Mouse (Mus musculus) testis, adult 2 months (tissue): ENCODE measurements at regions not wholly inside any gene's neighbourhood (a gene's known extent, or its start where the extent isn't known, plus 50 kb on each side); places are given as distances from the start of the nearest gene placed in this dataset.

Experiments
- H3K27ac ChIP-seq: fragments of 200-500 bp; 2 replicates; pipeline ENCODE4 v1.5.1; 2012; ENCODE audit warnings: low read depth, low read length; ENCODE audit not compliant: control insufficient read depth, insufficient read depth
- H3K27me3 ChIP-seq: fragments of 200-500 bp; 2 replicates; pipeline ENCODE4 v1.6.1; 2012; ENCODE audit warnings: mild to moderate bottlenecking, low read length, moderate library complexity; ENCODE audit not compliant: control insufficient read depth, insufficient read depth
- H3K36me3 ChIP-seq: fragments of 200-500 bp; 2 replicates; pipeline ENCODE4 v1.6.1; 2012; ENCODE audit warnings: mild to moderate bottlenecking, low read length; ENCODE audit not compliant: control insufficient read depth, insufficient read depth
- H3K4me1 ChIP-seq: fragments of 200-500 bp; 2 replicates; pipeline ENCODE4 v1.6.1; 2012; ENCODE audit warnings: low read length; ENCODE audit not compliant: control insufficient read depth, insufficient read depth
- H3K4me3 ChIP-seq: fragments of 200-500 bp; 2 replicates; pipeline ENCODE4 v1.5.1; 2012; ENCODE audit warnings: low read depth, mild to moderate bottlenecking, low read length, moderate library complexity, mixed read lengths; ENCODE audit not compliant: control insufficient read depth
- CTCF ChIP-seq: fragments of 200-500 bp; IDR thresholded peaks from 2 replicates; pipeline ENCODE4 v1.5.1; 2012; ENCODE audit warnings: low read depth, mild to moderate bottlenecking, inconsistent platforms, low read length, moderate library complexity; ENCODE audit not compliant: control insufficient read depth, insufficient read depth, insufficient replicate concordance
- POLR2A ChIP-seq: fragments of 200-500 bp; IDR thresholded peaks from 2 replicates; pipeline ENCODE4 v1.6.1; 2012; ENCODE audit warnings: low read depth, mild to moderate bottlenecking, inconsistent platforms, low read length, moderate library complexity; ENCODE audit not compliant: control insufficient read depth

DNA sequence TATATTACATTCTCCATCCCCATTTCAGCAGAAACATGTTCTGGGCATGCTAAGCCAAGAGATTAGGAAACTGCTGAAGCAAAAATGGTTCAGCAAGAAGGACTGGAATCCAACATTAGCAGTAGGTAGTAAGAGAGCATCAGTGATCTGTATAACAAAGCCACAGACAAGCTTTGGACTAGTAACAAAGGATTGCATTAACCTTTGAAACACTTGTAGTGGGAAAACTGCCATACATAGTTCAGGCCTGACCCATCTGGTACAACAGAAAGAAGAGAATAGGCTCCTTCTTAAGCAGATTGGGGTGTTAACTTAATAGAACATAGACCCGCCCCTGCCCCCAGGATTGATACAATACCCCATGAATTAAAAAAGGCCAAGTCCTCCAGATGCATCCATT lies 389.2 kb downstream of the Slco4c1 start:
- no peaks in the 10 kb centered on the region for H3K27me3 ChIP-seq
- H3K4me1 ChIP-seq, result no peaks in the 10 kb centered on the region
- no peak overlapping the region for H3K4me3 ChIP-seq
- H3K27ac ChIP-seq, result no peak overlapping the region
- TF ChIP-seq CTCF (no peak), POLR2A (no peak)
- no peaks in the 10 kb centered on the region for H3K36me3 ChIP-seq

DNA sequence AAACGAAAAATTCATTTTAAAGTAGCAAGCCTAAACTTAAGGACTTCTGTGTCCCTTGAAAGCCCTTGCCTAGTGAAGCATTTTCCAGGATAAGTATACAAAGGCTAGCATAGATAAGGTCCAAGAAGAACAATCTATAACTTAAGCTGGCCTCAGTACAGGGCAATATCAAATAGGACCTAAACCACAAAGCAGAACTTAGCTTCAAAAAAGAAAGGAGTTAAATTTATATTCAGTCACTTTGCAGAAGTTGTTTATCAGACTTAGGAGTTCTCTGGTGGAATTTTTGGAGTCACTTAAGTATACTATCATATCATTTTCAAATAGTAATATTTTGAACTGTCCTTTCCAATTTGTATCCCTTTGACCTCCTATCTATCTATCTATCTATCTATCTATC lies 421.1 kb downstream of the Slco4c1 start:
- Histone ChIP-seq H3K36me3 (no peaks in the 10 kb centered on the region), H3K4me1 (no peaks in the 10 kb centered on the region), H3K27me3 (no peaks in the 10 kb centered on the region), H3K27ac (no peak overlapping the region), H3K4me3 (no peak overlapping the region)
- no peak for TF ChIP-seq POLR2A
- TF ChIP-seq CTCF, result no peak

DNA sequence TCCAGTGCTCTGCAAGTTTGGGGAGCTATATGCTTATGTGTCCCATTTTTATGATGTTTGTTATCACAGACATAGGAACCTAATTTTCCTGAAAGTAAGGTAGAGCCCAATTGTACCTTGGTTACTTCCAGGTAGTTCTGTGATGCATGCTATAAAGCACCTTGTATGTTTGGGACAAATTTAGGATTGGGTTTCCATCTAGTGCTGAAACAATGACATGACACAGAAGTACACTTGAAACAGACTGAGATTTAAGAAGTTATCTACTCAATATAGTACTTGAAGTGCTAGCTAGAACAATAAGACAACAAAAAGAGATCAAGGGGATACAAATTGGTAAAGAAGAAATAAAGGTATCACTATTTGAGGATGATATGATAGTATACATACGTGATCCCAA lies 426.8 kb downstream of the Slco4c1 start:
- no peaks in the 10 kb centered on the region for H3K4me1 ChIP-seq
- H3K4me3 ChIP-seq, result no peak overlapping the region
- no peak overlapping the region for H3K27ac ChIP-seq
- no peaks in the 10 kb centered on the region for H3K36me3 ChIP-seq
- H3K27me3 ChIP-seq, result no peaks in the 10 kb centered on the region
- TF ChIP-seq CTCF, result no peak
- no peak for TF ChIP-seq POLR2A

DNA sequence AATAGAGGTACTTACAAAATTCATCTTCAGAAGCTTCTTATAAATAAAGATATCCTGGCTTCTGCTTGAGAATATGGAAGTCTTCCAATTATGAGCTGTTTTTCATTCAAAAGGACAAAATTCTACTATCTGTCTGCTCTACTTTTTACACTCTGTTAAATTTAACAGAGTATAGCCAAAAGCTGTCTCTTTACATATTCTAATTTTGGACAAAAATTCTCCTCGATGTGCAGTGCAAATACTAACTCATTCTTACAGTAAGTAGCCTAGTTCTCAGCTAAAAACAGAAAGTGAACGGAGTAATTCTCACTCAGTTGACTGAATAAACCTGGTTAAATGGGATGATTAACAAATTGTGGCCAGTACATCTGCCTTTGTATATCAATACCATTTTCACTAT lies 438.9 kb downstream of the Slco4c1 start:
- Histone ChIP-seq H3K4me3 (no peak overlapping the region), H3K4me1 (no peaks in the 10 kb centered on the region), H3K27me3 (no peaks in the 10 kb centered on the region), H3K27ac (no peak overlapping the region), H3K36me3 (no peaks in the 10 kb centered on the region)
- no peak for TF ChIP-seq CTCF
- no peak for TF ChIP-seq POLR2A

DNA sequence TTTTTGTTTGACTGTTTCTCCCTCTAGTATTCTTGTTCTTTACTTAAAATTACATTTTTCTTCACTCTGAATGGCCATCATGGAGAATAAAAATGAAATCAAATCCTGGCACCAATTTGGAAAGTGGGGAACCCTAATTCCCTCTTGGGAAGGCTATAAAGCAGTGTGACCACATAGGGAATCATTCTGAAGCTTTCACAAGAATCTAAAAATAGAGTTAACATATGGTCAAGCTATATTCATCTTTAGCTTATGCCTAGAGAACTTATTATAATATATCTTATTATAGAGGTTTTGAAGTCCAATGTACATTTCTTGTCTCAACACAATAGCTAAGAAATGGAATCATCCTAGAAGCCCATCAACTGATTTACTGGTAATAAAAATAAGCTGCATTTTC lies 448.5 kb downstream of the Slco4c1 start:
- no peak for TF ChIP-seq POLR2A
- no peak for TF ChIP-seq CTCF
- Histone ChIP-seq H3K4me3 (no peak overlapping the region), H3K27ac (no peak overlapping the region), H3K4me1 (no peaks in the 10 kb centered on the region), H3K36me3 (no peaks in the 10 kb centered on the region), H3K27me3 (no peaks in the 10 kb centered on the region)

DNA sequence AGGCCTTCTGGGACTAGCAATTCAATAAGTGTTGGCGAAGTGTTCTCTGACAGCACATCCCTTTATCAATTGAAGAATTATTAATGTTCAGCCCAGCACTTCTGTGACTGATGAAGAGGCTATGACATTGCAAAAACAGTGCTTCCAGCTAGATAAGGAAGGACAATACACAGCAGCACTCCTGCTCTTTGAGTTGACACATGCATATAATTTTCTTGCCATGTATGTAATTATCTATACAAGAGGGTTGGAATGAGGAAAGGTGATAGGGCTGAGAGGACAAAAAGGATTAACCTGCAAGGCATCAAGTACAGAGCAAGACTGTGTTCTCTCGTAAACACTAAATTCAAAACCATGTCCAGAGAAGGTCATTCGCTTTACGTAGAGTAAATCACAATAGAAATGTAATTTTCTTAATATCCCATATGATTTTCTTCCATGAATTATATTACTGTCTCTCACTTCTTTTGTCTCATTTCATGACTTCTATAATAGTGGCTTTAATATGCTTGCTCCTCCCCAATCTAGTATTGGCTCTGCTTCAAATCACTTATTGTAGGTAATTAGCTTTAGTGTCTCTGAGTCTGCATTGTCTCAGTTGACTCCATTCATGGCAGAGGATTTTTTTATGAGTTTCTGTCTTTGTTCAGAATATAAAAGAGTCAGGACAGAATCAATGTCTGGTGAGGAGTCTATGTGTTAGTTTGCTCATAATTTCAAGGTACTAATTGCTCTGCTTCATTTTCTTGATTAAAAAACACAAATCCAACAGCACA lies 460.9 kb downstream of the Slco4c1 start:
- TF ChIP-seq CTCF (no peak), POLR2A (no peak)

DNA sequence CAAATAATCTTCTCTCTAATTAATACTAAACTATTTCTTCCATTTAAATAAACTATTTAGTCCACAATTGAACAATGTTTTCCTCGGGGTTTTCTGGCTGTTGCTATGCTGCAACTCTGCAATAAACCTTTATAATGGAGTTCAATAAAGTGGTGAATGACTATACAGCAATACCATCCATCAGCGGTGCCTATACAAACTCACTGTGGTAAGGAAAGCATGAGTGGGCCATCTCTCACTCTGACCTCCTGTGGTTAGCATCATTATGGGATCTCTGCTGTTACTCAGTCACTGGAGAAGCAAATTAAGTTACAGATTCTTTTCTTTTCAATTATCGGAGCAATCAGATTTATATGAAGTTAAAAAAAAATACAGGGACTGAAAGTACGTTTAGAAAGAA lies 474.0 kb downstream of the Slco4c1 start:
- TF ChIP-seq CTCF (no peak), POLR2A (no peak)
- Histone ChIP-seq H3K4me1 (no peaks in the 10 kb centered on the region), H3K27ac (no peak overlapping the region), H3K4me3 (no peak overlapping the region), H3K36me3 (no peaks in the 10 kb centered on the region), H3K27me3 (no peaks in the 10 kb centered on the region)

More for the DNA sequence above, 460.9 kb downstream of the Slco4c1 start:
- H3K4me1 ChIP-seq, result no peaks in the 10 kb centered on the region
- H3K4me3 ChIP-seq, result no peak overlapping the region
- H3K27me3 ChIP-seq, result no peaks in the 10 kb centered on the region
- H3K27ac ChIP-seq, result no peak overlapping the region
- H3K36me3 ChIP-seq, result no peaks in the 10 kb centered on the region

DNA sequence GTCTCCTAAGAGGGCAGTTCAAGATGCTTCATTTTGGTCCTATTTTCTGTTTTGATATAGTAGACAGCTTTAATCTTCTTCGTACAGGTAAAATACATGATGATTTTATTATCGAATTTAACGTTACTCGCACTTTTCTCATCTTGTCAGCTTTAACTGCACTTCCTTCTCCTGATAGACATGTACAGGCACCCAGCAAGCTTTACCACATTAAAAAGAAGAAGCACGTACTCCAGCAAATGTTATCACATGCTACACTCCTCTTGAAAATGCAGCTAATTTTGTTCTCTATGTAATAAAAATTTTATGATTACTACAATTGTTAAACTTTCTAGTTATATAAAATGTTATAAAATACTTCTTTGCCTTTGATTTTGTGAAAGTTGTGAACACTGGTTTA lies 483.6 kb downstream of the Slco4c1 start:
- Histone ChIP-seq H3K27me3 (no peaks in the 10 kb centered on the region), H3K4me3 (no peak overlapping the region), H3K4me1 (no peaks in the 10 kb centered on the region), H3K27ac (no peak overlapping the region), H3K36me3 (no peaks in the 10 kb centered on the region)
- no peak for TF ChIP-seq CTCF
- TF ChIP-seq POLR2A, result no peak
